23 mouse cellular contexts compared by ENCODE assay signal in the genomic region with DNA sequence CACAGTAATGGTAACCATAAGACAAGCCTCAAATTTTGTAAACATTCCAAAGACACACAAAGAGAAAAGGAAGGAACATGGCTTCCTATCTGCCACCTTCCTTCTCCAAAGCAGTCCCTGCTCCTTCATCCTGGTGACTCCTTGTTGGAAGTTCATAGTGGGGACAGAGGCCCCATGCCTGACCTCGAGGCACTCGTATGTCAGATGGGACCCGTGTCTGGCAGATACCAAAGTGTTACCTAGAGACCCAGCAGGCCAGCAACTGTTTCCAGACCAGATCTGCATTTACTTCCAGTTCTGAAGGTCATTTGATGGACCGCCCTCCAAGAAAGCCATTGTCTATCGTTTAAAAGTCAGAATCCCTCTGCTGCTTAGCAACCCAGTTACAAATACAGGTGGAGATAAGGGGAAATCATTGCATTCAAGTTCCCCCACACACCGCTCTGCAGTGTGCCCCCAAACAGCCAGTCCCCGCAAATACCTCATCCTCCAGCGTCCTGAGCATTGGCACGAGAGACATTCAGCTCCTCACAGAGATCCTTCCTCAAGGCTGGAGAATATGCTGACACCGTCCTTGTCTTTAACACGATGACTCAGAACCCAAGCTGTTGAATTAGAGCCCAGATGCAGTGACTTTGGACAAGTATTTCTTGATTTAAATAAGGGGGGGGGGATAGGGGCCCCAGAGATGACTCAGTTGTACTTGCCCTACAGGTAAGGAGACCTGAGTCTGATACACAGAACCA.
DNase-seq lines count a peak whose midpoint lies in the region; ATAC-seq lines count a peak whose summit lies in the region.
"Had no signal": no experiment of that assay in that cellular context is flagged by ENCODE, and none has a peak within 500 bp of the region (broad histone marks: within the 10 kb centered on the region; RNA-seq: fewer than 3 reads in every experiment).

No protein-coding gene starts in this region.

- H3K4me3 ChIP-seq in liver, embryonic 11.5 days (ENCODE audit: low read depth, low read length) = no peak overlapping the region
- H3K4me3 ChIP-seq: embryonic facial prominence, embryonic 13.5 days; heart, embryonic 15.5 days; hindbrain, embryonic 13.5 days; intestine, embryonic 15.5 days had no signal

- WGBS in liver, embryonic 11.5 days = 73% methylated on average over 11 of the region's 11 CpGs

- H3K4me2 ChIP-seq in liver, embryonic 11.5 days = no peak overlapping the region
- H3K4me2 ChIP-seq: embryonic facial prominence, embryonic 13.5 days; heart, embryonic 11.5 days; heart, embryonic 15.5 days; hindbrain, embryonic 13.5 days; intestine, embryonic 15.5 days had no signal

- no peaks in the 10 kb centered on the region; the same call in 1 of the 2 replicates for H3K4me1 ChIP-seq in liver, embryonic 11.5 days (replicated peaks; ENCODE audit: control insufficient read depth, insufficient read depth, low read length)

- H3K27ac ChIP-seq in liver, embryonic 11.5 days (ENCODE audit: low read depth, low read length) = no peak overlapping the region
- H3K27ac ChIP-seq: embryonic facial prominence, embryonic 13.5 days; heart, embryonic 15.5 days; hindbrain, embryonic 13.5 days; hindbrain, postnatal 0 days; intestine, embryonic 15.5 days had no signal

- ATAC-seq in frontal cortex, adult (ENCODE audit: low TSS enrichment) = peak; percentile 51; the same call in 1 of the 2 replicates
- ATAC-seq in liver, embryonic 11.5 days (replicated peaks; ENCODE audit: low FRiP score) = no peak
- ATAC-seq: activated CD4-positive, CD25-positive, alpha-beta regulatory T cell, adult 4 months; forebrain, embryonic 14.5 days; hindbrain, postnatal 0 days; intestine, embryonic 15.5 days had no signal

- H3K9me3 ChIP-seq in liver, embryonic 11.5 days (ENCODE audit: control insufficient read depth, low read length) = no peaks in the 10 kb centered on the region
- H3K9me3 ChIP-seq: embryonic facial prominence, embryonic 13.5 days; heart, embryonic 15.5 days; hindbrain, embryonic 13.5 days; intestine, embryonic 15.5 days had no signal

- DNase-seq in frontal cortex, postnatal 14 days (ENCODE audit: low spot score in 2 of 2) = no peak
- peak; percentile 25 for DNase-seq in liver, embryonic 11.5 days (ENCODE audit: low spot score)
- DNase-seq in liver (no peak), R1 (ENCODE audit: low read depth, low spot score) (peak; percentile 70)
- DNase-seq in brain, adult 2 months (ENCODE audit: low read depth, low spot score) = peak; percentile 52
- no peak for DNase-seq in lung, postnatal 4 days
- DNase-seq: adrenal gland, adult 8-10 months; cerebellum, adult 18-20 months; cerebellum, adult 9-11 months; cerebellum, postnatal 36 days; gastrocnemius, postnatal 10 days; heart, postnatal 14 days; kidney, adult 2 months had no signal

- no peaks in the 10 kb centered on the region for H3K27me3 ChIP-seq in liver, embryonic 11.5 days (replicated peaks; ENCODE audit: control insufficient read depth, insufficient read depth, low read length)
- H3K27me3 ChIP-seq: intestine, embryonic 15.5 days had no signal

- no peak overlapping the region for H3K9ac ChIP-seq in liver, embryonic 11.5 days (ENCODE audit: low read depth, low read length)
- H3K9ac ChIP-seq: embryonic facial prominence, embryonic 13.5 days; heart, embryonic 15.5 days; hindbrain, embryonic 13.5 days; intestine, embryonic 15.5 days had no signal

- H3K36me3 ChIP-seq in liver, embryonic 11.5 days (ENCODE audit: control insufficient read depth, insufficient read depth, low read length) = no peaks in the 10 kb centered on the region
- H3K36me3 ChIP-seq: embryonic facial prominence, embryonic 13.5 days; G1E; heart, embryonic 15.5 days; hindbrain, embryonic 13.5 days; intestine, embryonic 15.5 days had no signal

Comparison
In these comparisons a context has a peak if more than half of its experiments do, and no peak if none do; other contexts are left out.
1. DNase-seq: peak in liver, embryonic 11.5 days (single experiment), R1 (single experiment) and brain, adult 2 months (single experiment); none in frontal cortex, postnatal 14 days (0 of 2), liver (single experiment) and lung, postnatal 4 days (0 of 2).